Mouse (Mus musculus) neural tube, embryonic 14.5 days (tissue): ENCODE results near the gene Vmn1r152. TPM values are rescaled to one million over a fixed set of nuclear protein-coding genes. Genes with fewer than 3 reads are reported as not detected.
"Not testable (repeated sequence)": the region's sequence is repeated elsewhere in the genome, so short reads cannot be mapped to it uniquely, and the experiment has no call there.

ENCODE experiments used
- ATAC-seq: fragments of 200-750 bp; cut with Nextera tagmentation; 2 replicates; pipeline ENCODE4 v1.8.0; 2017; ENCODE audit warnings: low read depth, mild to moderate bottlenecking, moderate TSS enrichment, moderate library complexity
- H3K27ac ChIP-seq: fragments of 300-500 bp; sonication (generic); 2 replicates; pipeline ENCODE4 v1.5.1; 2014; ENCODE audit warnings: low read depth, mild to moderate bottlenecking, control low read depth, low read length, moderate library complexity, mixed read lengths
- H3K27me3 ChIP-seq: fragments of 300-500 bp; sonication (generic); 2 replicates; pipeline ENCODE4 v1.6.1; 2014; ENCODE audit warnings: low read length; ENCODE audit not compliant: control insufficient read depth, insufficient read depth
- H3K36me3 ChIP-seq: fragments of 300-500 bp; sonication (generic); 2 replicates; pipeline ENCODE4 v1.6.1; 2014; ENCODE audit warnings: low read length, mixed read lengths; ENCODE audit not compliant: control insufficient read depth, insufficient read depth
- H3K4me1 ChIP-seq: fragments of 300-500 bp; sonication (generic); 2 replicates; pipeline ENCODE4 v1.6.1; 2014; ENCODE audit warnings: low read length; ENCODE audit not compliant: control insufficient read depth, insufficient read depth
- H3K4me2 ChIP-seq: fragments of 300-500 bp; sonication (generic); 2 replicates; pipeline ENCODE4 v1.6.1; 2014; ENCODE audit warnings: mild to moderate bottlenecking, low read depth, low read length, control low read depth
- H3K4me3 ChIP-seq: fragments of 300-500 bp; sonication (generic); 2 replicates; pipeline ENCODE4 v1.5.1; 2014; ENCODE audit warnings: low read depth, low read length, control low read depth, mixed read lengths
- H3K9ac ChIP-seq: fragments of 300-500 bp; sonication (generic); replicated peaks from 2 replicates; pipeline ENCODE4 v1.6.1; 2014; ENCODE audit warnings: low read depth, mild to moderate bottlenecking, control low read depth, low read length, mixed read lengths
- H3K9me3 ChIP-seq: fragments of 300-500 bp; sonication (generic); 2 replicates; pipeline ENCODE4 v1.6.1; 2016; ENCODE audit warnings: low read length; ENCODE audit not compliant: control insufficient read depth
- WGBS: fragments of 180-500 bp; shearing (Covaris S2); extraction: QIAGEN DNeasy Blood & Tissue Kit; methylation state at CpG from one replicate; pipeline ENCODE4 v1.1.7; 2014; 5-methylcytosine and 5-hydroxymethylcytosine counted together
- polyA plus RNA-seq: library from polyadenylated mRNA; unstranded; fragments of >200 nt; fragmentation: Nextera tagmentation; extraction: Ambion mirVana; gene quantifications from 2 replicates; pipeline ENCODE4 v1.2.1, GENCODE M21; 2014

Gene Vmn1r152
- not detected in 2 replicates for polyA plus RNA-seq

DNA sequence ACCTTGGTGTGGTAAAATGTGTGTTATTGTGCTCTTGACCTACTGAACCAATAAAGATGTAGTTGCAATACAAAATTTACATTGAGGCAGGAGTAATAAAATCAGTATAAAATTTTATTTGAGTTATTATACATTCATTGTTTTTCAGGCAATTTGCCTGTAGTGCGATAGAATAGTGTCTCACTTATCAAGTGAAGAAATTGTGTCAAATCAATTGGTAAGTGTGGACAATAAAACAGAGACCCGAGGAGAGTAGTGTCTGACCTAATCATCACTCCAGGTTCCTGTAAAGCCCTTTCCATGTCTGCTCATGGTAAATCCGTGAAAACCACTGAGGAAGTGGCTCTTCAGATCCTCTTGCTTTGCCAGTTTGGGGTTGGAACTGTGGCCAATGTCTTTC lies at the start of gene Vmn1r152:
Gene Vmn1r152, plus strand, starts transcription at position 301 of the 400 bp plus-strand sequence.
- H3K27ac ChIP-seq, H3K9ac ChIP-seq, H3K4me2 ChIP-seq, ATAC-seq, H3K4me1 ChIP-seq, H3K27me3 ChIP-seq, H3K9me3 ChIP-seq, H3K36me3 ChIP-seq, H3K4me3 ChIP-seq: not testable (repeated sequence)
- WGBS: no CpG with 5 or more reads among the region's 3 CpGs

DNA sequence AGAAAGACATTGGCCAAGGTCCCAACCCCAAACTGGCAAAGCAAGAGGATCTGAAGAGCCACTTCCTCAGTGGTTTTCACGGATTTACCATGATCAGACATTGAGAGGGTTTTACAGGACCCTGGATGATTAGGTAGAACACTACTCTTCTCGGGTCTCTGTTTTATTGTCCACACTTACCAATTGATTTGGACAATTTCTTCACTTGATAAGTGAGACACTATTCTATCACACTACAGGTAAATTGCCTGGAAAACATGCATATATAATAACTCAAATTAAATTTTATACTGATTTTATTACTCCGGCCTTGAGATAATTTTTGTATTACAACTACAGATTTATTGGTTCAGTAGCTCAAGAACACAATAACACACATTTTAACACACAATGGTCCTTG lies 23.2 kb upstream of the Vmn1r152 start, which contains the start of gene Vmn1r151:
Gene Vmn1r151, minus strand, starts transcription at position 101 of the 400 bp plus-strand sequence.
- H3K4me2 ChIP-seq: not testable (repeated sequence)

DNA sequence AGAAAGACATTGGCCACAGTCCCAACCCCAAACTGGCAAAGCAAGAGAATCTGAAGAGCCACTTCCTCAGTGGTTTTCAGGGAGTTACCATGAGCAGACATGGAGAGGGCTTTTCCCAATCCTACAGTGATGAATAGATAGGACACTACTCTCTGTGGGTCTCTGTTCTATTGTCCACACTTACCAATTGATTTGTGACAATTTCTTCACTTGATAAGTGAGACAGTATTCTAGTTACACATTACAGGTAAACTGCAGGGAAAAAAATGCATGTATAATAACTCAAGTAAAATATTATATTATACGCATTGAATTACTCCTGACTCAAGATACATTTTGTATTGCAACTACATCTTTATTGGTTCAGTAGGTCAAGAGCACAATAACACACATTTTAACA lies 12.0 kb downstream of the Vmn1r152 start, which contains the start of gene Gm8677:
Gene Gm8677, minus strand, starts transcription at position 101 of the 400 bp plus-strand sequence.
- not testable (repeated sequence) for H3K36me3 ChIP-seq, H3K4me2 ChIP-seq, H3K9me3 ChIP-seq, H3K4me1 ChIP-seq, H3K27me3 ChIP-seq, H3K9ac ChIP-seq, ATAC-seq, H3K4me3 ChIP-seq, H3K27ac ChIP-seq
- no CpG with 5 or more reads among the region's 1 CpGs for WGBS

More for the DNA sequence above, 23.2 kb upstream of the Vmn1r152 start, which contains the start of gene Vmn1r151:
- H3K4me3 ChIP-seq, H3K9me3 ChIP-seq, H3K9ac ChIP-seq, H3K36me3 ChIP-seq, ATAC-seq, H3K27ac ChIP-seq, H3K27me3 ChIP-seq, H3K4me1 ChIP-seq: not testable (repeated sequence)
- 52% methylated on average over 1 of the region's 3 CpGs for WGBS

- not testable (repeated sequence) for H3K9ac ChIP-seq, H3K4me1 ChIP-seq, H3K4me3 ChIP-seq, H3K27me3 ChIP-seq, H3K4me2 ChIP-seq, H3K27ac ChIP-seq, H3K9me3 ChIP-seq, H3K36me3 ChIP-seq, ATAC-seq
- no CpG with 5 or more reads among the region's 3 CpGs for WGBS
Observed at GRCm38 (mm10) chr7:22565243-22565642, 42.5 kb downstream of the Vmn1r152 start, which contains the start of gene Gm4201. Gene Gm4201 (minus strand): TSS chr7:22565343.

Other genes with a start within 250 kb of the Vmn1r152 start
- gene Gm4187, start 193.2 kb upstream of the Vmn1r152 start, polyA plus RNA-seq: not detected in 2 replicates
- gene Gm8660, start 151.9 kb upstream of the Vmn1r152 start, polyA plus RNA-seq: not detected in 2 replicates
- not detected in 2 replicates for gene Vmn1r148, start 109.4 kb upstream of the Vmn1r152 start, polyA plus RNA-seq
- gene Vmn1r149, start 84.7 kb upstream of the Vmn1r152 start, polyA plus RNA-seq: not detected in 2 replicates
- gene Gm10665, start 58.9 kb upstream of the Vmn1r152 start, polyA plus RNA-seq: not detected in 2 replicates
- not detected in 2 replicates for gene Vmn1r151, start 23.3 kb upstream of the Vmn1r152 start, polyA plus RNA-seq
- gene Gm8677, start 11.9 kb downstream of the Vmn1r152 start, polyA plus RNA-seq: not detected in 2 replicates
- not detected in 2 replicates for gene Gm4201, start 42.4 kb downstream of the Vmn1r152 start, polyA plus RNA-seq
- gene Gm4565, start 65.2 kb downstream of the Vmn1r152 start, polyA plus RNA-seq: not detected in 2 replicates
- not detected in 2 replicates for gene Vmn1r155, start 135.1 kb downstream of the Vmn1r152 start, polyA plus RNA-seq
- not detected in 2 replicates for gene Gm8693, start 169.3 kb downstream of the Vmn1r152 start, polyA plus RNA-seq
- not detected in 2 replicates for gene Gm4567, start 196.7 kb downstream of the Vmn1r152 start, polyA plus RNA-seq
- gene Vmn1r157, start 238.7 kb downstream of the Vmn1r152 start, polyA plus RNA-seq: not detected in 2 replicates